Mouse (Mus musculus): ENCODE measurements around the gene Tmem101.

DNA sequence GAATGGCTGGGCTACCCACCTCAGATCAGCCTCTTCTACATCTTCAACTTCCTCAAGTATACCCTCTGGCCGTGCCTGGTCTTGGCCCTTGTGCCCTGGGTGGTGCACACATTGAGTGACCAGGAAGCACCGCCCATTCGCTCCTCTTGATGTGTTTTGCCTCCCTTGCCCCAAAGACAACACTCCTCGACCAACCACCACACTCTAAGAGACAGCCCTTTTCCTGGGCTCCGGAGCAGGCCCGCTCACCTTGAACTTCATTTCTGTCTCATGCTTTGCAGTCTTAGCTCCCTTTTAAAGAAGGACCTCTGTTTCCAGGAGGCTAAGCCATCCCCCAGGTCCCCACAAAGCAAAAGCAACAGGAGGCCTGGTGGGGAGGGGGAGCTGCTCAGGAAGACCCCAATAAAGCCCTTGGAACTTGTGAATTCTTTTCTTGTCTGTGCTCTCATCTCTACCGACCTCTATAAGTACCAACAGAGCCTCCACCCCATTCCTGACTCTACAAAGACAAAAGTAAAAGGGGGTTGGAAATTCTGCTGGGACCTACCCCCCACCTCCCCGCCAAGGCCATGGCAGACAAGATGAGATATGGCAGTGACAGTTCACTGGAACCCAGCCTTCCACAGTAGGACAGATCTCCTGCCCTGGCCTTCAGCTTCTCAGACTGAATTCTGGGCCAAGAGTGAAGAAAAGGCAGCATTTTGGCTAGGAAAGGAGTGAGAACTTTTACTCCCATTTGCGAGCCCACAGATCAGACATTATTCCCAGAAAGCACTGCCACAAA, 37.6 kb upstream of the Tmem101 start:
- no peak for TF ChIP-seq CTCF (IDR thresholded peaks at IDR 0.05)
- TF ChIP-seq EP300 (IDR thresholded peaks at IDR 0.05): no peak

Data from lung, postnatal 0 days (tissue).